ENCODE assay signal across 8 mouse cellular contexts in genomic region chr12:40133573-40134271, GRCm38 (mm10). TPM values are rescaled to one million over a fixed set of nuclear protein-coding genes. Genes with fewer than 3 reads are reported as not detected.
DNase-seq lines count a peak whose midpoint lies in the region; ATAC-seq and TF ChIP-seq lines count a peak whose summit lies in the region.

Scin (minus strand) TSS chr12:40134228.

- peak within 1 kb of the TSS; percentile 55 for H3K4me3 ChIP-seq in kidney, adult 2 months (ENCODE audit: insufficient read depth, low read depth, low read length)
- H3K4me3 ChIP-seq in lung, embryonic 15.5 days: peak within 1 kb of the TSS; percentile 43
- peak within 1 kb of the TSS; percentile 86 for H3K4me3 ChIP-seq in small intestine, adult 2 months (ENCODE audit: low read depth, low read length)

- no peaks in the 10 kb centered on the region for H3K4me1 ChIP-seq in kidney, adult 2 months (ENCODE audit: control insufficient read depth, insufficient read depth, low read length)
- peaks cover 17% of the 10 kb centered on the region; the same call in 1 of the 2 replicates for H3K4me1 ChIP-seq in lung, embryonic 15.5 days
- peaks cover 5% of the 10 kb centered on the region; the same call in 1 of the 2 replicates for H3K4me1 ChIP-seq in small intestine, adult 2 months (ENCODE audit: control insufficient read depth, insufficient read depth, insufficient read length, low read length)

- H3K36me3 ChIP-seq in kidney, adult 2 months (ENCODE audit: control insufficient read depth, insufficient read depth, low read length): no peaks in the 10 kb centered on the region
- H3K36me3 ChIP-seq in lung, embryonic 15.5 days: no peaks in the 10 kb centered on the region
- no peaks in the 10 kb centered on the region for H3K36me3 ChIP-seq in small intestine, adult 2 months (ENCODE audit: control insufficient read depth, insufficient read depth, low read length)

- H3K9ac ChIP-seq in lung, embryonic 15.5 days: 0 out of 2 replicates have a peak within 1 kb of the TSS, but pooled peaks have one; percentile 1

- TF ChIP-seq CTCF in kidney, adult 2 months (conservative IDR thresholded peaks at IDR 0.05; ENCODE audit: insufficient read depth, insufficient read length, low read depth, low read length): no peak
- no peak for TF ChIP-seq CTCF in small intestine, adult 2 months (IDR thresholded peaks at IDR 0.05; ENCODE audit: extremely low read depth, insufficient read length, insufficient replicate concordance, low read depth, low read length)

- peak; percentile 89 for DNase-seq in heart, adult 11 months
- no peak for DNase-seq in heart, adult 8-10 months (ENCODE audit: low spot score)
- peak; percentile 21 for DNase-seq in adrenal gland, postnatal 14 days
- DNase-seq in kidney, adult 2 months: peak; percentile 71
- no peak for DNase-seq in layer of hippocampus, postnatal 25 days (ENCODE audit: extremely low spot score in 1 of 2, low spot score in 1 of 2)

- H3K27ac ChIP-seq in kidney, adult 2 months (ENCODE audit: insufficient read depth, low read depth, low read length): peak within 1 kb of the TSS; percentile 64
- H3K27ac ChIP-seq in lung, embryonic 15.5 days: no peak within 1 kb of the TSS
- H3K27ac ChIP-seq in small intestine, adult 2 months (ENCODE audit: insufficient read depth, low read depth, low read length): peak within 1 kb of the TSS; percentile 9; the same call in 1 of the 2 replicates

- whole genome bisulfite sequencing in kidney, adult 2 months: 2% methylated on average over 39 of the region's 39 CpGs
- 1% methylated on average over 39 of the region's 39 CpGs for WGBS in lung, embryonic 15.5 days
- WGBS in small intestine, adult 2 months: 2% methylated on average over 39 of the region's 39 CpGs

- peak; percentile 38 for ATAC-seq in granulocyte monocyte progenitor cell, adult 5-6 weeks (replicated peaks; ENCODE audit: poor library complexity, severe bottlenecking)
- no peak for ATAC-seq in lung, embryonic 15.5 days (ENCODE audit: borderline replicate concordance, extremely low read depth, low FRiP score, low TSS enrichment)

- H3K4me2 ChIP-seq in lung, embryonic 15.5 days: peak within 1 kb of the TSS; percentile 85

- H3K9me3 ChIP-seq in lung, embryonic 15.5 days: no peaks in the 10 kb centered on the region

- no peaks in the 10 kb centered on the region; the same call in 1 of the 2 replicates for H3K27me3 ChIP-seq in kidney, adult 2 months (replicated peaks; ENCODE audit: control insufficient read depth, insufficient read depth, low read length)
- peaks cover 30% of the 10 kb centered on the region for H3K27me3 ChIP-seq in lung, embryonic 15.5 days
- no peaks in the 10 kb centered on the region for H3K27me3 ChIP-seq in small intestine, adult 2 months (ENCODE audit: control insufficient read depth, insufficient read depth, low read length)

- TF ChIP-seq POLR2A in kidney, adult 2 months (IDR thresholded peaks at IDR 0.05; ENCODE audit: low read depth, low read length): no peak
- TF ChIP-seq POLR2A in small intestine, adult 2 months (IDR thresholded peaks at IDR 0.05; ENCODE audit: low read depth, low read length): peak; percentile 32; the same call in 1 of the 2 replicates

RNA-seq across cellular contexts. Expression of gene Scin, which starts in this region (rescaled TPM):
- total RNA-seq in heart, adult 8-10 months (2022): 1 to 10 TPM in 3 of 4 experiments, under 1 TPM in 1; 0.57 to 3.3 (median 1.4) TPM
- total RNA-seq in adrenal gland, postnatal 14 days (2021): 0.37 and 0.56 TPM in 2 replicates
- total RNA-seq in granulocyte monocyte progenitor cell, adult 5-6 weeks (2014; fragmentation: Nextera tagmentation): 1.7 and 6.1 TPM in 2 replicates
- total RNA-seq in granulocyte monocyte progenitor cell, adult 5-6 weeks (2017): 1.4 and 1.5 TPM in 2 replicates
- polyA plus RNA-seq in kidney, adult 2 months (2012; rRNA removed): 37.1 and 41.9 TPM in 2 replicates
- 0.52 and 1.2 TPM in 2 replicates for polyA plus RNA-seq in lung, embryonic 15.5 days (2015; fragmentation: Nextera tagmentation; extraction: Ambion mirVana)
- 17.8 and 79.2 TPM in 2 replicates for polyA plus RNA-seq in small intestine, adult 2 months (2012; rRNA removed)
- 1 to 10 TPM; 1.3 to 2.0 TPM for total RNA-seq in layer of hippocampus, postnatal 25 days (2021)

Comparison
In these comparisons a context has a peak if more than half of its experiments do, and no peak if none do; other contexts are left out.
1. DNase-seq: peak in heart, adult 11 months (single experiment) and kidney, adult 2 months (single experiment); none in heart, adult 8-10 months (single experiment) and layer of hippocampus, postnatal 25 days (0 of 2).
2. Peak in DNase-seq in adrenal gland, postnatal 14 days; RNA of the gene not detected or under 1 TPM.
3. Peak in every context shown above with its lines, with median percentiles within 50 percentile points of each other: H3K4me3 ChIP-seq.